Mouse (Mus musculus) liver, adult 2 months (tissue): Measurements from ENCODE around the gene Polr3c.

ENCODE experiments used
- CTCF ChIP-seq: fragments of 200-500 bp; IDR thresholded peaks from 2 replicates; pipeline ENCODE4 v1.5.1; 2011; ENCODE audit warnings: low read depth, low read length, control low read depth
- POLR2A ChIP-seq: fragments of 200-500 bp; IDR thresholded peaks from 2 replicates; pipeline ENCODE4 v1.6.1; 2011; ENCODE audit warnings: low read length, control low read depth; ENCODE audit not compliant: insufficient read depth; ENCODE audit errors: extremely low read depth

GRCm38 (mm10) chr3:96729403-96729784, 2.0 kb upstream of the Polr3c start:
- TF ChIP-seq POLR2A (no peak), CTCF (no peak)
